Mouse (Mus musculus): ENCODE data around the gene Alad. TPM values are rescaled to one million over a fixed set of nuclear protein-coding genes. Genes with fewer than 3 reads are reported as not detected.
A peak's percentile ranks its signal among the peaks of the same experiment; 100 is the strongest.

Alad gene
- polyA plus RNA-seq (2015; fragmentation: Nextera tagmentation; extraction: Ambion mirVana): 156 and 161 TPM in 2 replicates

- WGBS: under 1% methylated on average over 37 of the region's 37 CpGs
- Histone ChIP-seq H3K9ac (peak within 1 kb of the TSS; percentile 73), H3K4me2 (replicated peaks) (peak within 1 kb of the TSS; percentile 57), H3K4me1 (replicated peaks) (peaks cover 43% of the 10 kb centered on the region), H3K4me3 (replicated peaks) (peak within 1 kb of the TSS; percentile 70), H3K27ac (peak within 1 kb of the TSS; percentile 90), H3K27me3 (replicated peaks) (no peaks in the 10 kb centered on the region), H3K9me3 (no peaks in the 10 kb centered on the region), H3K36me3 (no peaks in the 10 kb centered on the region)
- ATAC-seq: peak; percentile 86
Observed at GRCm38 (mm10) chr4:62519849-62520233, at the start of gene Alad. TSS of gene Alad (minus strand) at chr4:62519918.

- H3K4me2 ChIP-seq (replicated peaks): no peak overlapping the region
- H3K4me1 ChIP-seq (replicated peaks): peaks cover 7% of the 10 kb centered on the region; the same call in 1 of the 2 replicates
- no peak overlapping the region for H3K9ac ChIP-seq
- ATAC-seq: no peak
- no peaks in the 10 kb centered on the region for H3K36me3 ChIP-seq
- H3K27ac ChIP-seq: no peak overlapping the region
- whole genome bisulfite sequencing: 75% methylated on average over 1 of the region's 1 CpGs
- no peaks in the 10 kb centered on the region for H3K27me3 ChIP-seq (replicated peaks)
- no peaks in the 10 kb centered on the region for H3K9me3 ChIP-seq
- no peak overlapping the region for H3K4me3 ChIP-seq (replicated peaks)
Observed at GRCm38 (mm10) chr4:62568359-62568758, 48.6 kb upstream of the Alad start.

DNA sequence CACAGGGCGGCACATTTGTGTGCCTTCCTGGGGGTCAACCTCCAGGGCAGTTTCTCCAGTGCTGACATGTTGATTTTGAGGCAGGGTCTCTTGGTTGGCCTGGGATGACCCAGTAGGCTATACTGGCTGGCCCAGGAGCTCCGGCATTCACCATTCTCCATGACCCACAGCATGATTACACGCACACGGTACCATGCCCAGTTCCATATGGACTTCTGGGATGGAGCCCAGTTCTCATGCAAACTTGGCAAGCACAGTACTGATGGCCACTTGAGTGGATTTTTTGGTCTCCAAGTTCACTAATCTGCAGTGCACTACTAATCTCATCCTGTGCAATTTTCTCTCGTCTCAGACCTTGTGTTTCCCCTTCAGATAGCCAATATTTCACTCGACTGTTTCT lies 48.0 kb upstream of the Alad start:
- Histone ChIP-seq H3K4me1 (replicated peaks) (peaks cover 7% of the 10 kb centered on the region; the same call in 1 of the 2 replicates), H3K9ac (no peak overlapping the region), H3K27ac (no peak overlapping the region), H3K4me3 (replicated peaks) (no peak overlapping the region), H3K4me2 (replicated peaks) (no peak overlapping the region), H3K36me3 (no peaks in the 10 kb centered on the region), H3K27me3 (replicated peaks) (no peaks in the 10 kb centered on the region), H3K9me3 (no peaks in the 10 kb centered on the region)
- 88% methylated on average over 6 of the region's 6 CpGs for WGBS
- ATAC-seq: no peak

- H3K36me3 ChIP-seq: no peaks in the 10 kb centered on the region
- H3K27ac ChIP-seq: 0 out of 2 replicates have a peak overlapping the region, but pooled peaks have one; percentile 13
- no peak overlapping the region for H3K4me3 ChIP-seq (replicated peaks)
- H3K9ac ChIP-seq: no peak overlapping the region
- no peaks in the 10 kb centered on the region for H3K9me3 ChIP-seq
- ATAC-seq: peak; percentile 59; the same call in 1 of the 2 replicates
- peaks cover 8% of the 10 kb centered on the region; the same call in 1 of the 2 replicates for H3K4me1 ChIP-seq (replicated peaks)
- no peak overlapping the region for H3K4me2 ChIP-seq (replicated peaks)
- no peaks in the 10 kb centered on the region for H3K27me3 ChIP-seq (replicated peaks)
- 38% methylated on average over 4 of the region's 4 CpGs for WGBS
Observed at GRCm38 (mm10) chr4:62566530-62566929, 46.8 kb upstream of the Alad start.

GRCm38 (mm10) chr4:62562006-62562405 lies 42.3 kb upstream of the Alad start:
- Histone ChIP-seq H3K36me3 (no peaks in the 10 kb centered on the region), H3K27ac (no peak overlapping the region), H3K9ac (no peak overlapping the region), H3K9me3 (no peaks in the 10 kb centered on the region), H3K4me3 (replicated peaks) (no peak overlapping the region), H3K4me1 (replicated peaks) (peaks cover 10% of the 10 kb centered on the region; the same call in 1 of the 2 replicates), H3K27me3 (replicated peaks) (no peaks in the 10 kb centered on the region), H3K4me2 (replicated peaks) (no peak overlapping the region)
- ATAC-seq: no peak
- 63% methylated on average over 4 of the region's 4 CpGs for WGBS

GRCm38 (mm10) chr4:62561630-62562001 lies 41.9 kb upstream of the Alad start:
- no peaks in the 10 kb centered on the region for H3K36me3 ChIP-seq
- H3K4me1 ChIP-seq (replicated peaks): peaks cover 9% of the 10 kb centered on the region; the same call in 1 of the 2 replicates
- H3K4me2 ChIP-seq (replicated peaks): no peak overlapping the region
- H3K9me3 ChIP-seq: no peaks in the 10 kb centered on the region
- no peak overlapping the region for H3K9ac ChIP-seq
- no peak overlapping the region for H3K27ac ChIP-seq
- ATAC-seq: 0 out of 2 replicates have a peak, but pooled peaks have one; percentile 8
- H3K4me3 ChIP-seq (replicated peaks): no peak overlapping the region
- WGBS: 60% methylated on average over 3 of the region's 3 CpGs
- no peaks in the 10 kb centered on the region for H3K27me3 ChIP-seq (replicated peaks)

DNA sequence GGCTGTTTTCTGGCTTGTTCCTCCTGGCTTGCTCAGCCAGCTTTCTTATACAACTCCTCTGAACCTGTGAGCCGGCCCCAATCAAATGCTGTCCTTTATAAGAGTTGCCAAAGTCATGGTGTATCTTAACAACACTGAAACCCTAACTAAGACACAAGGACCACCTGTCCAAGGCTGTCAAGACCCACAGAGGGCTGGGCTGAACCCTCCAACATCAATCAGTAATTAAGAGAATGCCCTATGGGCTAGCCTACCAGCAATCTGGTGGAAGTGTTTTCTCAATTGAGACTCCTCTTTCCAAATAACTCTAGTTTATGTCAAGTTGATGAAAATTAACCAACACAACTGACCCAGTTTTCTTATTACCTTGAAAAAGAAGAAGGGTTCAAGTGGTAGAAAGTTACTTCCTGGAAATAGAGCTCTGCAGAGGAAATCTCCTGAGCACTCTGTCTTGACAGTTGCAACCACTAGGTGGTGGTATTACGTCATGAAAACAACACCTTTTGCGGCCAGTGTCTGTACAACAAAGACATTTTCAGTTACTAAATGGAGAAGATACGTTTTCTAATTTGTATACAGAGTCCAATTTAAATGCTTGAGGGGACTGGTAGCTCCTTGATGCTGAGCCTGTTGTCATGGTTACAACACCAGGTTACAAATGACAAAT lies 41.4 kb upstream of the Alad start:
- peak; percentile 71 for ATAC-seq
- H3K27me3 ChIP-seq (replicated peaks): no peaks in the 10 kb centered on the region
- WGBS: 22% methylated on average over 4 of the region's 4 CpGs
- H3K9ac ChIP-seq: no peak overlapping the region
- no peaks in the 10 kb centered on the region for H3K9me3 ChIP-seq
- no peak overlapping the region for H3K4me2 ChIP-seq (replicated peaks)
- H3K4me1 ChIP-seq (replicated peaks): 0 out of 2 replicates have a peak, but pooled peaks cover 4% of the 10 kb centered on the region
- no peak overlapping the region for H3K27ac ChIP-seq
- H3K36me3 ChIP-seq: no peaks in the 10 kb centered on the region
- H3K4me3 ChIP-seq (replicated peaks): no peak overlapping the region

GRCm38 (mm10) chr4:62559797-62560329 lies 40.1 kb upstream of the Alad start, which contains the start of gene Rgs3:
TSS of gene Rgs3 (plus strand) at chr4:62559847.
- ATAC-seq: no peak
- 51% methylated on average over 6 of the region's 6 CpGs for WGBS

GRCm38 (mm10) chr4:62557436-62557835 lies 37.7 kb upstream of the Alad start:
- no peaks in the 10 kb centered on the region for H3K36me3 ChIP-seq
- H3K9ac ChIP-seq: no peak overlapping the region
- WGBS: 53% methylated on average over 3 of the region's 3 CpGs
- H3K4me3 ChIP-seq (replicated peaks): no peak overlapping the region
- H3K4me1 ChIP-seq (replicated peaks): 0 out of 2 replicates have a peak, but pooled peaks cover 2% of the 10 kb centered on the region
- no peaks in the 10 kb centered on the region for H3K27me3 ChIP-seq (replicated peaks)
- ATAC-seq: no peak
- H3K4me2 ChIP-seq (replicated peaks): no peak overlapping the region
- H3K27ac ChIP-seq: no peak overlapping the region
- no peaks in the 10 kb centered on the region for H3K9me3 ChIP-seq

More at GRCm38 (mm10) chr4:62559797-62560329, 40.1 kb upstream of the Alad start, which contains the start of gene Rgs3:
- Histone ChIP-seq H3K4me2 (replicated peaks) (no peak within 1 kb of the TSS), H3K27me3 (replicated peaks) (no peaks in the 10 kb centered on the region), H3K4me1 (replicated peaks) (0 out of 2 replicates have a peak, but pooled peaks cover 2% of the 10 kb centered on the region), H3K4me3 (replicated peaks) (no peak within 1 kb of the TSS), H3K9ac (no peak within 1 kb of the TSS), H3K36me3 (no peaks in the 10 kb centered on the region), H3K27ac (no peak within 1 kb of the TSS), H3K9me3 (no peaks in the 10 kb centered on the region)

GRCm38 (mm10) chr4:62551966-62552365 lies 32.2 kb upstream of the Alad start:
- H3K4me3 ChIP-seq (replicated peaks): no peak overlapping the region
- H3K36me3 ChIP-seq: no peaks in the 10 kb centered on the region
- no peaks in the 10 kb centered on the region for H3K27me3 ChIP-seq (replicated peaks)
- ATAC-seq: no peak
- no peak overlapping the region for H3K27ac ChIP-seq
- WGBS: 81% methylated on average over 7 of the region's 7 CpGs
- H3K9me3 ChIP-seq: no peaks in the 10 kb centered on the region
- H3K4me2 ChIP-seq (replicated peaks): no peak overlapping the region
- no peaks in the 10 kb centered on the region for H3K4me1 ChIP-seq (replicated peaks)
- no peak overlapping the region for H3K9ac ChIP-seq

DNA sequence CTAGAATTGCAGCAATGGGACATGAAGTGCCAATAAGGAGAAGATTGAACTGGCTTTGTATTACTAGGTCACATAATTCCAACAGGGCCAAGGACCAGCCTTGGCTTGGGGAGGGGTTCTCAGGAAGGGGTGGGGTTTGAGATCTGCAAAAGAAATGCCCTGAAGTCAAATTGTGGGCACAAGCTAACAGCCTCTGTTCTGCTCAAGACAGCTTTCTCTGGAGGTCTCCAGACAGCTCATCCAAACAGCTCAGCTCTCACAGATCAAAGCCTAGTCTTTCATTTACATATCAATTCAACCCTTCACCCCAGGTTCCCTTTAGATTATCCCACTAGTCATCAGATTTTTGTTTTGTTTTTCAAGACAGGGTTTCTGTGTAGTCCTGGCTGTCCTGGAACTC lies 25.1 kb upstream of the Alad start:
- no peak for ATAC-seq
- Histone ChIP-seq H3K9ac (no peak overlapping the region), H3K4me1 (replicated peaks) (no peaks in the 10 kb centered on the region), H3K4me3 (replicated peaks) (no peak overlapping the region), H3K27ac (no peak overlapping the region), H3K4me2 (replicated peaks) (no peak overlapping the region), H3K9me3 (no peaks in the 10 kb centered on the region), H3K36me3 (no peaks in the 10 kb centered on the region), H3K27me3 (replicated peaks) (no peaks in the 10 kb centered on the region)

- H3K4me3 ChIP-seq (replicated peaks): no peak overlapping the region
- no peaks in the 10 kb centered on the region for H3K9me3 ChIP-seq
- no peaks in the 10 kb centered on the region for H3K4me1 ChIP-seq (replicated peaks)
- H3K27me3 ChIP-seq (replicated peaks): no peaks in the 10 kb centered on the region
- ATAC-seq: no peak
- no peak overlapping the region for H3K9ac ChIP-seq
- no peak overlapping the region for H3K4me2 ChIP-seq (replicated peaks)
- no peaks in the 10 kb centered on the region for H3K36me3 ChIP-seq
- no peak overlapping the region for H3K27ac ChIP-seq
- WGBS: 82% methylated on average over 6 of the region's 6 CpGs
Observed at GRCm38 (mm10) chr4:62543782-62544181, 24.1 kb upstream of the Alad start.

- H3K4me3 ChIP-seq (replicated peaks): no peak overlapping the region
- no peak overlapping the region for H3K9ac ChIP-seq
- 70% methylated on average over 3 of the region's 3 CpGs for WGBS
- no peaks in the 10 kb centered on the region for H3K36me3 ChIP-seq
- H3K4me1 ChIP-seq (replicated peaks): no peaks in the 10 kb centered on the region
- ATAC-seq: no peak
- H3K27me3 ChIP-seq (replicated peaks): no peaks in the 10 kb centered on the region
- no peak overlapping the region for H3K27ac ChIP-seq
- H3K4me2 ChIP-seq (replicated peaks): no peak overlapping the region
- H3K9me3 ChIP-seq: no peaks in the 10 kb centered on the region
Observed at GRCm38 (mm10) chr4:62541802-62542201, 22.1 kb upstream of the Alad start.
